Mouse (Mus musculus) testis, adult 2 months (tissue): ENCODE results near the gene Cdc16.

Source experiments
- CTCF ChIP-seq: fragments of 200-500 bp; IDR thresholded peaks from 2 replicates; pipeline ENCODE4 v1.5.1; 2012; ENCODE audit warnings: low read depth, mild to moderate bottlenecking, inconsistent platforms, low read length, moderate library complexity; ENCODE audit not compliant: control insufficient read depth, insufficient read depth, insufficient replicate concordance
- POLR2A ChIP-seq: fragments of 200-500 bp; IDR thresholded peaks from 2 replicates; pipeline ENCODE4 v1.6.1; 2012; ENCODE audit warnings: low read depth, mild to moderate bottlenecking, inconsistent platforms, low read length, moderate library complexity; ENCODE audit not compliant: control insufficient read depth

- no peak for TF ChIP-seq CTCF
- no peak for TF ChIP-seq POLR2A
Observed at GRCm38 (mm10) chr8:13747626-13748025, 9.8 kb upstream of the Cdc16 start.
